Mouse (Mus musculus): ENCODE measurements around the gene Tspan4.

Gene Tspan4

GRCm38 (mm10) chr7:141475011-141475804 lies at the start of gene Tspan4, which contains the start of gene Polr2l:
Tspan4 (plus strand) TSS chr7:141475240.
Polr2l (minus strand) TSS chr7:141475132.
- DNase-seq (ENCODE audit: low spot score), result peak; percentile 89

- DNase-seq (ENCODE audit: low spot score), result no peak
Observed at GRCm38 (mm10) chr7:141426948-141427730, 47.9 kb upstream of the Tspan4 start.

GRCm38 (mm10) chr7:141428701-141429100 lies 46.3 kb upstream of the Tspan4 start:
- DNase-seq (ENCODE audit: low spot score), result no peak

- peak; percentile 58 for DNase-seq (ENCODE audit: low spot score)
Observed at GRCm38 (mm10) chr7:141429310-141429709, 45.7 kb upstream of the Tspan4 start, which contains the start of gene Cend1. Cend1 (minus strand) TSS chr7:141429491.

- no peak for DNase-seq (ENCODE audit: low spot score)
Observed at GRCm38 (mm10) chr7:141429840-141430584, 45.0 kb upstream of the Tspan4 start.

GRCm38 (mm10) chr7:141430585-141431240 lies 44.3 kb upstream of the Tspan4 start:
- no peak for DNase-seq (ENCODE audit: low spot score)

GRCm38 (mm10) chr7:141431434-141432185 lies 43.4 kb upstream of the Tspan4 start:
- DNase-seq (ENCODE audit: low spot score), result no peak

GRCm38 (mm10) chr7:141432186-141432611 lies 42.8 kb upstream of the Tspan4 start:
- no peak for DNase-seq (ENCODE audit: low spot score)

- no peak for DNase-seq (ENCODE audit: low spot score)
Observed at GRCm38 (mm10) chr7:141432741-141433516, 42.1 kb upstream of the Tspan4 start.

GRCm38 (mm10) chr7:141433517-141434400 lies 41.3 kb upstream of the Tspan4 start:
- DNase-seq (ENCODE audit: low spot score), result no peak

- no peak for DNase-seq (ENCODE audit: low spot score)
Observed at GRCm38 (mm10) chr7:141434464-141434863, 40.6 kb upstream of the Tspan4 start.

GRCm38 (mm10) chr7:141435129-141435855 lies 39.7 kb upstream of the Tspan4 start:
- no peak for DNase-seq (ENCODE audit: low spot score)

- no peak for DNase-seq (ENCODE audit: low spot score)
Observed at GRCm38 (mm10) chr7:141435856-141436522, 39.1 kb upstream of the Tspan4 start.

GRCm38 (mm10) chr7:141436523-141436892 lies 38.5 kb upstream of the Tspan4 start:
- DNase-seq (ENCODE audit: low spot score), result no peak

- peak; percentile 69 for DNase-seq (ENCODE audit: low spot score)
Observed at GRCm38 (mm10) chr7:141437178-141438120, 37.6 kb upstream of the Tspan4 start, which contains the start of gene Slc25a22. Slc25a22 (minus strand) TSS chr7:141437892.

GRCm38 (mm10) chr7:141438201-141438968 lies 36.7 kb upstream of the Tspan4 start:
- DNase-seq (ENCODE audit: low spot score), result no peak
